Mouse (Mus musculus): ENCODE data around the gene Ubxn10.

Ubxn10 gene

GRCm38 (mm10) chr4:138734105-138734504 is 2.9 kb downstream of the Ubxn10 start:
- no peak for DNase-seq (ENCODE audit: low read depth)

- no peak for DNase-seq (ENCODE audit: low read depth)
Measured at GRCm38 (mm10) chr4:138729018-138729703, 7.8 kb downstream of the Ubxn10 start.

DNA sequence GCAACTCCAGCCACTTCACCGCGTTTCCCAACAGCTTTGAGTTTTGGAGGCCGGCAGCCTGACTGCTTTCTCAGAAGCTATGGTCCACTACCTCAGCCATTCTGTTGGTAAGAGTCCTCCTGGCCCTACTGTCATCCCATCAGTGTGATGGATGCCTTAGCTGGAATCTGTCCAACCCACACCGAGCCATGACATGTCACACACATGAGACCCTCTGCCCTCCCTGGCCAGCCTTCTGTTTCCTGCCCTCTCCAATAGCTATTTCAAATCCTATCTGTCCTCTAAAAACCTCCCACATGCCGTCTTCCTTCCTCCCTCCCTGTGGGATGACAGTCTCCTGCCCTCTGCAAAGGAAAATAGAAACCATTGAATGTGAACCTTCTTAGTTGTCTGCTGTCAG is 11.2 kb downstream of the Ubxn10 start:
- DNase-seq (ENCODE audit: low read depth) = no peak

DNA sequence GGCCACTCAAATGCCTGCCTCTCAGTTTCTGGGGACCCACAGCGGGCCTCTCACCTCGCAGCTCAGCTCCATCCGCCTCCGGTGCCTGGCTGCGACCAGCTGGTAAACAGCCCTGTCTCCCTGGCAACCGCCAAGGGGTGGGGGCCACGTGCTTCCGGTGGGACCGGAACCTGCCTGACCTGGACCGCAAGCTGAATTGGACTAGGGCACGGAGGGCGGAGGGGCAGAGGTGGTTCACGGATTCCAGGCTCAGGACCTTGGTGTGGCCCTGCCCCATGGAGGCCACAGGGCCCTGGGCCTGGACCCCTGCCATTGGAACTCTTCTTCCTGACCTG is 11.9 kb downstream of the Ubxn10 start:
- no peak for DNase-seq (ENCODE audit: low read depth)

GRCm38 (mm10) chr4:138724354-138725126 is 12.4 kb downstream of the Ubxn10 start, which contains the start of gene Pla2g2c:
Gene Pla2g2c, plus strand, starts transcription at chr4:138724792.
- no peak for DNase-seq (ENCODE audit: low read depth)

GRCm38 (mm10) chr4:138723493-138724281 is 13.3 kb downstream of the Ubxn10 start:
- DNase-seq (ENCODE audit: low read depth) = no peak

DNA sequence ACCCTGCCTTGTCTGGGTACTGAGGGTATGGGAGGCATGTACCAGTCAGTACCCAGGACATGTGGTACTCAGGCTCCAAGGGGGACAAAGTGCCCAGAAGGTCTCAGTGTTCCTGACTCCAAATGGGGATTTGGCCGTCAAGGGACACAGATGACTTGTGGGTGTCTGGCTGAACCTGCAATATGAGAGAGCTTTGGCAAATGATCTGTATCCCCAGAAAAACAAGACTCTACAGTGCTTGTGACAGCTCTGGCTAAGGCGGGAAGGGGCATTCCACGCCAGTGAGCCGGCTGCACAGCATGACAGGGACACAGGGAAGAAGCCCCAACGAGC is 17.7 kb downstream of the Ubxn10 start:
- no peak for DNase-seq (ENCODE audit: low read depth)

DNA sequence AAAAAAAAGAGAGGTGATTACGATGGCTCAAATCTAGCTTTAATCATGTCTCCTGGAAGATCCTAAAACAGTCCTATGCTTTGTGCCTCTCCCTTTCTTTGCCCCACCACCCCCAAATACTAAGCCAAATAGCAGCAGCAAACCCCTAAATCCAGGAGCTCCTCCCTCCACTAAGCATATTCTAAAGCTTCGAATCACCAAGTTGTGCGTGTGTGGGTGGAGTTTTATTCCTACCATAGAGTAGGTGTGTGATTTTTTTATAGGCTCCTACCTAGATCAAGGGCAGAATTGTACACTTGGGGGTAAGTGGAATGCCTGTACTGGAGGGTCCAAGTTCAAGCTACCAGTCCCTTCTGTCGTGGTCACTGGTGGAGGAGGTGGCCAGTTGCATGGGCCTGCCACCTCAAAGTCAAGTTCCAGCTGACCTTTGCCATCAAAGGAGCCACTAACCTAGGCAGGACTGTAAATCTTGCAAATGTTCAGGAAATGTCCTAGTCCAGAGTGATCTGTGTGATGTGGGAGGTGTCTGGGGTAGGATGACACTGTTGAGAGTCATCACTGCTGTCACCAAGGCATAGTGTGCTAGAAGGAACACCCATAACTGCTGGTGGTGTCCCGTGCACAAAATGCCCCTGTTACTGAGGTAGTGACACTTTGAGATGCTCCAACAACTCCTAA is 18.2 kb downstream of the Ubxn10 start:
- DNase-seq (ENCODE audit: low read depth) = no peak

- no peak for DNase-seq (ENCODE audit: low read depth)
Measured at GRCm38 (mm10) chr4:138716697-138717096, 20.3 kb downstream of the Ubxn10 start.

DNA sequence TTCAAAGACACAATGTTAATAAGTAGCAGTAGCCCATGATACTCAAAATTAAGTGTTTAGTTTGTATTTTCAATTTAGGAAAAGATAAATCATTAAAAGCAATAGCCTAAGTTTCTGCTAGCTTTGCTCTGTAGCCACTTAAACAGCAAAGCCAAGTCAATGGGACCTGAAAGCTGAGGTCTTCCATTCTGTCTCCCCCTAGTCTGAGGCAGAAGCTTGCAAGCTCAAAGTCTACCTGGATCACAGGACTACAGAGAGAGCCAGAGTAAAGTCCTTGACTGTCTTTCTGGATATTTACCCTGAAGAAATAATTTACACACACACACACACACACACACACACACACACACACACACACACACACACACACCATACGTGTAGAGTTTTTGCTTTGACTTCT is 22.8 kb downstream of the Ubxn10 start:
- no peak for DNase-seq (ENCODE audit: low read depth)

DNA sequence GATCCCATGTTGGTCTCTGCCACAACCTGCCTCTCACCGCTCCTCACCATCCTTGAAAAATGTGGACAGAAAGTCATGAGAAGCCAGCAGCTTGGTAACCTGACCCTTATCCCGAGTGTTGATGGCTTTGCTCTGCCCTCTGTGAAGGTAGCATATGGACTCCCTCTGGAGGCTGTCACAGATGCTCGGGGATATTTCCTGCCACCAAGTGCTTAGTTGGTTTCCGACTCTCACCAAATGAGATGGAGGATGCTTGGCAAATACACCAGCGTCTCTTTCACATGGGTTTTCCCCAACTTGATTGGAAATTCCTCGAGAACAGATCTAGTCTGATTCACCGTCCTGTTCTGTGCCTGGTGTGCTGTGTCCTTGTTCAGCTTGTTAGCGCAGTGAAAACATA is 24.3 kb downstream of the Ubxn10 start:
- DNase-seq (ENCODE audit: low read depth) = no peak

GRCm38 (mm10) chr4:138712096-138712495 is 24.9 kb downstream of the Ubxn10 start:
- no peak for DNase-seq (ENCODE audit: low read depth)

DNA sequence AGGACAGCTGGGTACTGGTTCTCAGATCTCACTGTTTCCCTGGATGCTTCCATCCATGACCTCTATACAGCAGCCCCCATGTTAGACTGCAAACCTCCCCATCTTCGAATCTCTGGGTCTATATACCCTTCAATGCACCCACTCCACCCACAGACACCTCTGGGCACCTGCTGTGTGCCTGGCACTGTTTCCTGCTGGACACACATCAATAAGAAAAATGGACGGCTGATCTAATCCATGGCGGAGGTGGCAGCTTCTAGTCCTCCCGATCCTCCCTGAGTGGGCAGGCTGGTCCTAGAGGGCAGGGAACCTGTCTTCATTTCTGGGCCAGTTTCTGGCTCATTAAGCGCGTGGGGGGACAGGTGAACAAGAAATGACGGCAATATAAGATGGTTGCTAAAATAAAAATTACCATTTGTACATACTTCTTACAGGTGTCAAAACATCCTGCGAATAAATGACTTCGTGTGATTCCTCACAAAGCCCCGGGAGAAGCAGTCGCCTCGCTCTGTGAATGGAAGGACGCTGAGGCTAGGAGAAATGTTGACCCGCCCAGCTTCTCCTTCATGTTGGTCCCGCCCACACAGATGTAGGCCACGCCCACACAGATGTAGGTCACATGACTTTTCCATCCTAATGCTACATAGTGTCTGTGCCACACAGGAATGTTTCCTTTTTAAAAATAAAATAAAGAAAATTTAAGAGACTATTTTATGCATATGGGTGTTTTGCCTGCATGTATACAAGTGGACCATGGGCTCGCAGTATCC is 25.7 kb downstream of the Ubxn10 start:
- no peak for DNase-seq (ENCODE audit: low read depth)

- no peak for DNase-seq (ENCODE audit: low read depth)
Measured at GRCm38 (mm10) chr4:138710633-138711032, 26.3 kb downstream of the Ubxn10 start.

DNA sequence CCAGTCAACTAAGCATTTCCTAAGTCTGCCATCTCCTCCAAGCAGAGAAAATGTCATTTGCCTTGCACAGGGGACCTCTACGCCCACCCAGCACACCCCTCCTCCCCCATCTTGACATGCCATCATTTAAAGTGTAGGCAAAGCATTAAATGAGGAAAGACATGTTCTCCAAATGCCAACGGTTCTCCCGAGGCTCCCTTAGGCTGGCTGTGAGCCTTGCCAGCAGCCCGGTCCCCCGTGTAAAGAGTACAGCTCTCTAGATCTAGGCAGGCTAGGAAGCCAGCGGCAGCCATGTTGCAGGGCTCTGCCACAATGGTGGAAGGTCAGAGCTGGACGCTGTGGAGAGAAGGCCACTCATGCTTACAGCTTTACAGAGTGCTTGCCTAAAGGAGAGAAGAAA is 27.0 kb downstream of the Ubxn10 start:
- no peak for DNase-seq (ENCODE audit: low read depth)

- no peak for DNase-seq (ENCODE audit: low read depth)
Measured at GRCm38 (mm10) chr4:138709246-138709645, 27.7 kb downstream of the Ubxn10 start.

- DNase-seq (ENCODE audit: low read depth) = peak; percentile 43
Measured at GRCm38 (mm10) chr4:138708636-138709035, 28.3 kb downstream of the Ubxn10 start.

DNA sequence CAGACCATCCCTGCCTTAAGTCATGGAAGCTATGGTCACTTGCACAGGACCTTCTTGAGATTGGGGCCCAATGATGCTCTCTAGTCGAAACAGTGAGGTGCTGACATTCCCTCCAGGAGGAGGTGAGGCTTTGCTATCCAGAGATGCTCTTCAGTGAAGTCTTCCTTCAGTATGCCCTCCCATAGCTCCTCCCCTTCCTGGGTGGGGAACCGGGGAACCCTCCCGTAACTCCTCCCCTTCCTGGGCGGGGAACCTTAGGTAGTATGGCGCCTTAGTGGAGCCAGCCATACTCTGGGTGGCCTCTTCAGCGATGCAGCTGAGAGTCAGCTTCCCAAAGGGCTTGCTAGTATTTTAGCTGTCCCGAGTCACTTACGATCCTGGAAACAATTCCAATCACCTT is 30.3 kb downstream of the Ubxn10 start:
- DNase-seq (ENCODE audit: low read depth) = no peak

DNA sequence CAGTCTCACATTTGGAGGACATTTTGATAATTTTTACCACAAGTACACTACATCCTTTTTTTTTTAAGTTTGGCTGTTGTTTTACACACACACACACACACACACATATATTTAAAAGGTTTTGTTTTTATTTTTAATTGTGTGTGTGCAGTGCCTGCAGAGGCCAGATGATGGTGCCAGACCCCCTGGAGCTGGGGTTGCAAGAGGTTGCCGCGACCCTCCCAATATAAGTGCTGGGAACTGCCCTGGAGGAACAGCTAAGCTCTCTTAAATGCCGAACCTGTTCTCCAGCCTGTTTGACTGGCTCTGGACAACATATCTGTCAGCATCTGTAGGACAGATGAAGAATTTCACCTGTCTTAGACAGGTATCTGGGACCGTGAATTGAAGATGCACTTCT is 32.8 kb downstream of the Ubxn10 start:
- no peak for DNase-seq (ENCODE audit: low read depth)

DNA sequence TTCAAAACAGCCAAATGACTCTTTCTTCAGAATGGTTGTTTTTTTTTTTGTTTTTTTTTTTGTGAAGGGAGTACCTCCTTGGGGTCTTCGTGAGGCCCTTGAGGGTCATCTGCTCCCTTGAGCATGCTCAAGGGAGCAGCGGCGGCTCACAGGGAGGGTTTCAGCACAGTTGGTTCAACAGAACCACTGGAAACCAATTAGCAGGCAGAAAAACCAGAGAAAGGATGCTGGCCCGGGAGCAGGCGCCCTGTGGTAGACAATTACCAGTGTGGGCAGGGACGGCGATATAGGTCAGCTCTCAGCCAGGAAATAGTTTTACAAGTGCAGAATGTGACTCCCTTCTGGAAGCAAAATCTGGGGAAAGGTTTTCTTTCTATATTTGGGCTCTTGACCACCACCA is 33.4 kb downstream of the Ubxn10 start:
- DNase-seq (ENCODE audit: low read depth) = no peak

- DNase-seq (ENCODE audit: low read depth) = no peak
Measured at GRCm38 (mm10) chr4:138702528-138702927, 34.4 kb downstream of the Ubxn10 start.

DNA sequence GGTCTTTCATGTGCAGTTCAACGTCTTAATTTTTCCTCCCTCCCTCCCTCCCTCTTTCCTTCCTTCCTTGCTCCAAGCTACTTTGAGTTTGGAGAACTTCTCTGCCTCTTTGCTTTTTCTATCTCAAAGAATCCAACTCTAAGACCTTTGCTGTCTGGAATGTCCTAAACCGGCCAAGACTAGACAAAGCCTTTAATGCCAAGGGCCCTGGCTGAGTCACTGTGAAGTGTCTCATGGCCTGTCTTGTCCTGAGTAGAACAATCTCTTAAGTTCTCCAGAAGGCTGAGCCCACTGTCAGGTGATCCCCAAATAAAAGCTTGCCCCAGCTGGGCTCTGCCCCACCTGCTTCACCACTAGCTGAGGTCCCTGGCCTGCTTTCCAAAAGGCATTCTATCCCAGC is 34.9 kb downstream of the Ubxn10 start:
- no peak for DNase-seq (ENCODE audit: low read depth)

All from NIH3T3 (cell line).